10 mouse cellular contexts compared by ENCODE assay signal in the genomic region with DNA sequence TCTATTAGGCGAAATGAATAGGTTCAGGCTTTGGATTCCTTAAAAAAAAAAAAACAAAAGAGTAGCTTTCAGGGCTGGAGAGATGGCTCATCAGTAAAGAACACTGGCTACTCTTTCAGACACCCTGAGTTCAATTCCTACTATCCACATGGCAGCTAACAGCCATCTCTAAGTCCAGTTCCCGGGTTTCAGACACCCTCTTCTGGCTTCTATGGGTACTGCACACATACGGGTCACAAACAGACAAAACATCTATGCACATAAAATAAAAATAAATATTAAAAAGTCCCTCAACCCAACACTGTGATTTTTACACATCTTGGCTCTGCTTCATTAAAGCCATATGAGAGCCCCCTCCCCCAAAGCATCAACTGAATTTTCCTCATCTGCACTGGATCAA. TPM values are rescaled to one million over a fixed set of nuclear protein-coding genes. Genes with fewer than 3 reads are reported as not detected.
DNase-seq lines count a peak whose midpoint lies in the region; TF ChIP-seq lines count a peak whose summit lies in the region.
"Had no signal": no experiment of that assay in that cellular context is flagged by ENCODE, and none has a peak within 500 bp of the region (broad histone marks: within the 10 kb centered on the region; RNA-seq: fewer than 3 reads in every experiment).

No protein-coding gene starts in this region.

- H3K36me3 ChIP-seq in kidney, adult 2 months (ENCODE audit: control insufficient read depth, insufficient read depth, low read length), result no peaks in the 10 kb centered on the region
- H3K36me3 ChIP-seq: limb, embryonic 12.5 days had no signal

- no peak for TF ChIP-seq POLR2A in kidney, adult 2 months (IDR thresholded peaks at IDR 0.05; ENCODE audit: low read depth, low read length)

- no peak overlapping the region for H3K4me3 ChIP-seq in kidney, adult 2 months (ENCODE audit: insufficient read depth, low read depth, low read length)
- H3K4me3 ChIP-seq: limb, embryonic 12.5 days had no signal

- WGBS in kidney, adult 2 months, result 94% methylated on average over 3 of the region's 3 CpGs

- no peak for DNase-seq in kidney, adult 2 months
- DNase-seq in kidney, postnatal 14 days, result no peak
- DNase-seq in thymus, postnatal 4 days, result peak; percentile 17
- no peak for DNase-seq in thymus, postnatal 0 days (ENCODE audit: low spot score)
- peak; percentile 66 for DNase-seq in c-Kit-positive CD71-positive TER-119-positive erythroid progenitor cells, embryonic 14.5 days (ENCODE audit: low spot score)
- no peak for DNase-seq in urinary bladder, adult 18-20 months (ENCODE audit: low spot score in 2 of 2)
- no peak for DNase-seq in right cerebral cortex, adult 2 months (ENCODE audit: low spot score in 2 of 2)
- DNase-seq: adrenal gland, postnatal 10 days had no signal

- no peaks in the 10 kb centered on the region for H3K4me1 ChIP-seq in kidney, adult 2 months (ENCODE audit: control insufficient read depth, insufficient read depth, low read length)

- peak; percentile 11; the same call in 1 of the 2 replicates for TF ChIP-seq CTCF in kidney, adult 2 months (conservative IDR thresholded peaks at IDR 0.05; ENCODE audit: insufficient read depth, insufficient read length, low read depth, low read length)

- H3K27ac ChIP-seq in kidney, adult 2 months (ENCODE audit: insufficient read depth, low read depth, low read length), result no peak overlapping the region
- H3K27ac ChIP-seq: limb, embryonic 12.5 days had no signal

- no peaks in the 10 kb centered on the region for H3K27me3 ChIP-seq in kidney, adult 2 months (replicated peaks; ENCODE audit: control insufficient read depth, insufficient read depth, low read length)
- H3K27me3 ChIP-seq: limb, embryonic 12.5 days had no signal

RNA-seq across cellular contexts. Expression of a gene that starts 27.3 kb away (rescaled TPM):
- polyA plus RNA-seq in kidney, adult 2 months (2012; rRNA removed), result 0.58 TPM in 2 replicates
- polyA plus RNA-seq in thymus, postnatal 0 days (2015; fragmentation: Nextera tagmentation; extraction: Ambion mirVana), result 0.25 and 0.44 TPM in 2 replicates
- polyA plus RNA-seq: hindbrain, embryonic 11.5 days; limb, embryonic 12.5 days had no signal

Comparison
In these comparisons a context has a peak if more than half of its experiments do, and no peak if none do; other contexts are left out.
1. DNase-seq: peak in thymus, postnatal 4 days (single experiment) and c-Kit-positive CD71-positive TER-119-positive erythroid progenitor cells, embryonic 14.5 days (single experiment); none in kidney, adult 2 months (single experiment), kidney, postnatal 14 days (single experiment), thymus, postnatal 0 days (single experiment), urinary bladder, adult 18-20 months (0 of 2) and right cerebral cortex, adult 2 months (0 of 2).